Mouse (Mus musculus) kidney, postnatal 0 days (tissue): ENCODE data around the gene March9. TPM values are rescaled to one million over a fixed set of nuclear protein-coding genes. Genes with fewer than 3 reads are reported as not detected.
A peak's percentile ranks its signal among the peaks of the same experiment; 100 is the strongest.
"Not testable (repeated sequence)": the region's sequence is repeated elsewhere in the genome, so short reads cannot be mapped to it uniquely, and the experiment has no call there.

Experiments used
- ATAC-seq: fragments of 200-750 bp; cut with Nextera tagmentation; replicated peaks from 2 replicates; pipeline ENCODE4 v1.8.0; 2017; ENCODE audit warnings: low read depth, moderate number of reproducible peaks, moderate TSS enrichment, moderate library complexity; ENCODE audit not compliant: low FRiP score
- DNase-seq: peaks from one replicate; pipeline ENCODE4 v3.0.0-alpha.2; 2016; ENCODE audit warnings: low spot score
- H3K27ac ChIP-seq: fragments of 300-500 bp; sonication (generic); 2 replicates; pipeline ENCODE4 v1.5.1; 2014; ENCODE audit warnings: mild to moderate bottlenecking
- H3K27me3 ChIP-seq: fragments of 300-500 bp; sonication (generic); 2 replicates; pipeline ENCODE4 v1.6.1; 2014; ENCODE audit warnings: low read length, mixed read lengths; ENCODE audit not compliant: insufficient read depth
- H3K36me3 ChIP-seq: fragments of 300-500 bp; sonication (generic); 2 replicates; pipeline ENCODE4 v1.6.1; 2014; ENCODE audit warnings: low read length, mixed read lengths; ENCODE audit not compliant: insufficient read depth
- H3K4me1 ChIP-seq: fragments of 300-500 bp; sonication (generic); replicated peaks from 2 replicates; pipeline ENCODE4 v1.6.1; 2014; ENCODE audit warnings: antibody characterized with exemption, low read length, mixed read lengths; ENCODE audit not compliant: insufficient read depth
- H3K4me2 ChIP-seq: fragments of 300-500 bp; sonication (generic); 2 replicates; pipeline ENCODE4 v1.6.1; 2014; ENCODE audit warnings: mild to moderate bottlenecking, low read length, moderate library complexity, mixed read lengths
- H3K4me3 ChIP-seq: fragments of 300-500 bp; sonication (generic); replicated peaks from 2 replicates; pipeline ENCODE4 v1.5.1; 2014; ENCODE audit warnings: low read depth, low read length
- H3K9ac ChIP-seq: fragments of 300-500 bp; sonication (generic); 2 replicates; pipeline ENCODE4 v1.6.1; 2014; ENCODE audit warnings: low read depth, low read length
- H3K9me3 ChIP-seq: fragments of 300-500 bp; sonication (generic); replicated peaks from 2 replicates; pipeline ENCODE4 v1.6.1; 2016; ENCODE audit warnings: low read length, inconsistent platforms, mixed read lengths
- CTCF ChIP-seq: IDR thresholded peaks from 2 replicates; pipeline ENCODE4 v1.5.1; 2016; ENCODE audit warnings: antibody characterized with exemption, low read depth, mild to moderate bottlenecking, moderate library complexity
- WGBS: fragments of 180-500 bp; shearing (Covaris S2); extraction: QIAGEN DNeasy Blood & Tissue Kit; methylation state at CpG from one replicate; pipeline ENCODE4 v1.1.7; 2014; 5-methylcytosine and 5-hydroxymethylcytosine counted together
- polyA plus RNA-seq: library from polyadenylated mRNA; unstranded; fragments of >200 nt; fragmentation: Nextera tagmentation; extraction: Ambion mirVana; gene quantifications from 2 replicates; pipeline ENCODE4 v1.2.1, GENCODE M21; 2015

March9 gene
- polyA plus RNA-seq, 1 experiment from 2014 or later, result 1.9 TPM

DNA sequence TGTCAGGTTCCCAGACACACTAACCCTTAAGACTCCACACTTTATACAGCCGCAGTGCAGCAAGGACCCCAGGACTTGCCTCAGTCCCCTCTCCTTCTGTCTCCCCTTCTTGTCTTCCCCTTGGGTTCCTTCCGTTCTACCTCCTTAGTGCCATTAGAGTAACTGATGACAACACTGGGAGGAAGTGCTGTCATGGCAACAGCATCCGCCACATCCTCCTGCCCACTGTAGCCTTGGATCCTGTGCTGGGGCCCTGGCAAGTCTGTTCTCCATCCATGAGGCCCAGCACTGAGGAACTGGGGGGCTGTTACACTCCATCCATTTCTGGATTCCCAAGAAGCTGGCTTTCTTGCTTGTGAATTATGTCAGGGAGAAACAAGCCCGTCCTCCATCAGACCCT is 16.1 kb upstream of the March9 start:
- H3K27me3 ChIP-seq, result peaks cover 36% of the 10 kb centered on the region
- H3K9ac ChIP-seq, result no peak overlapping the region
- H3K4me3 ChIP-seq, result no peak overlapping the region
- no peak overlapping the region for H3K4me2 ChIP-seq
- H3K36me3 ChIP-seq, result no peaks in the 10 kb centered on the region
- H3K27ac ChIP-seq, result no peak overlapping the region
- no peak for TF ChIP-seq CTCF
- WGBS, result 31% methylated on average over 4 of the region's 4 CpGs
- ATAC-seq (no peak), DNase-seq (no peak)
- H3K9me3 ChIP-seq, result no peaks in the 10 kb centered on the region
- peaks cover 23% of the 10 kb centered on the region for H3K4me1 ChIP-seq

DNA sequence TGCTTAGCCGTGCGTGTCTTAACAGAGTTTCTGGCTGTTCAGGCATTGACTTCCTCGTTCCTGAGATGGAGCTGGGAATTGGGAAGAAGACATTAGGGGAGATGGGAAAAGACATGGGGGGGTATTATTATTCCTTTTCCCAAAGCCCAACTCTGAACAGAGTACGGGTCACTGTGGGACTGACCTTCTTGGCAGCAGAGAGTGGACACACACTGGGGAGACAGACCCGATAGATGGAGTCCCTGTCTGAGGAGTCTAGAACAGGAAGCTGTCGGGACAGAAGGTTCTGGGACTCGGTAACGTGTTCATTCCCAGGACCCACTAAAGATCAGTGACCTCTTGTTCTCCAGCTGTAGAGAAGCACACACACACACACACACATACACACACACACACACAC is 15.7 kb upstream of the March9 start:
- no peaks in the 10 kb centered on the region for H3K9me3 ChIP-seq
- H3K27ac ChIP-seq, result no peak overlapping the region
- peaks cover 32% of the 10 kb centered on the region for H3K27me3 ChIP-seq
- peaks cover 25% of the 10 kb centered on the region for H3K4me1 ChIP-seq
- ATAC-seq, result no peak
- no peak for TF ChIP-seq CTCF
- WGBS, result 53% methylated on average over 8 of the region's 8 CpGs
- no peaks in the 10 kb centered on the region for H3K36me3 ChIP-seq
- H3K4me3 ChIP-seq, result no peak overlapping the region
- DNase-seq, result no peak
- no peak overlapping the region for H3K4me2 ChIP-seq
- H3K9ac ChIP-seq, result no peak overlapping the region

DNA sequence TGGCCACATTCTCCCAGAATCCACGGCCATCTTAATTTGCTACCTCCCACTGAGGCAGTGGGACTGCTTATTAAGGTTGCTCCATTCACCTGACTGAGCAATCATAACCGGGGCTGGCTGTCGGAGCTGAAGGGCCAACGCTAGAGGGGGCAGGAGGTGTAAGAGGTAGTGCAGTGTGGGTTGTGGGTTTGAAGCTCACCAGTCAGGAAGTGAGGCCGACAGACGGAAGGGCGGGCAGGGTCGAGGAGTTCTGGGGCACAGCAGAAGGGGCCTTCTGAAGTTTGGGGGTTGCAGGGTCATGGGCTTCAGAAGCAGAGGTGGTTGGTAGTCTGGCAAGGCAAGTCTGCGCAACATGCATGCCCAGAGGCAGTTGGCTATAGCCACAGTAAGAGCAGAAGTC is 15.1 kb upstream of the March9 start, which contains the start of gene Agap2:
Gene Agap2 (plus strand): TSS at position 205 of the 400 bp plus-strand sequence.
- Histone ChIP-seq H3K27ac (no peak within 1 kb of the TSS), H3K27me3 (peaks cover 26% of the 10 kb centered on the region), H3K4me3 (no peak within 1 kb of the TSS), H3K36me3 (no peaks in the 10 kb centered on the region), H3K9me3 (no peaks in the 10 kb centered on the region), H3K4me2 (no peak within 1 kb of the TSS), H3K4me1 (peaks cover 24% of the 10 kb centered on the region), H3K9ac (no peak within 1 kb of the TSS)
- DNase-seq (no peak), ATAC-seq (no peak)
- WGBS, result 58% methylated on average over 9 of the region's 9 CpGs
- TF ChIP-seq CTCF, result no peak

DNA sequence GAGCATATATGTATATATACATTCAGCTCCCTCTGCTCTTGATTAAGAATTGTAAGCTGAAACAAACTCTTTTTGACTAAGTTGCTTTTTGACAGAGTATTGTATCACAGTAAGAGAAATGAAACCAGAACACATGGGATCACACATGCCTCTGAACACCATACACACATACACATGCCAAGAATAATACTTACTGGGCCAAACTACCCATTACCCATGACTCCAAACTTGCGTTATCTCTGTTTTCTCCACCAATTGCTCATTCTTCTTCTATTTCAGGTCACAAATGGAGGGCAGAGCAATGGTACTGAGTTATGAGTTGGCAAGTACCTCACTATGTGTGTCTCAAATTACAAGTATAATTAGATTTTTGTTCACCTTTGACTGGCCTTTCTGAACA is 14.0 kb upstream of the March9 start:
- H3K27me3 ChIP-seq, result peaks cover 15% of the 10 kb centered on the region
- peaks cover 14% of the 10 kb centered on the region; the same call in 1 of the 2 replicates for H3K4me1 ChIP-seq
- WGBS, result 81% methylated on average over 1 of the region's 1 CpGs
- DNase-seq (no peak), ATAC-seq (no peak)
- H3K9ac ChIP-seq, result no peak overlapping the region
- TF ChIP-seq CTCF, result no peak
- H3K9me3 ChIP-seq, result no peaks in the 10 kb centered on the region
- no peak overlapping the region for H3K4me3 ChIP-seq
- no peaks in the 10 kb centered on the region for H3K36me3 ChIP-seq
- no peak overlapping the region for H3K4me2 ChIP-seq
- no peak overlapping the region for H3K27ac ChIP-seq

DNA sequence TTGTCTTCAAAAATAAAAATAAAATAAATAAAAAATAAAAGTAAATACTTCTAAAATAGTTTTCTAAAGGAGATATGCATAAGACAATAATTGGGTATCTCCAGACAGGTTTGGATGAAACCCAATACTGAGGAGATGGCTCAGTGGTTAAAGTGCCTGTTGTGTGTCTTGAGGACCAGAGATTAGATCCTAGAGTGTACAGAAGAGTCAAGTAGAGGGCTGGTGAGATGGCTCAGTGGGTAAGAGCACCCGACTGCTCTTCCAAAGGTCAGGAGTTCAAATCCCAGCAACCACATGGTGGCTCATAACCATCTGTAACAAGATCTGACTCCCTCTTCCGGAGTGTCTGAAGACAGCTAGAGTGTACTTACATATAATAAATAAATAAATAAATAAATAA is 13.0 kb upstream of the March9 start:
- not testable (repeated sequence) for H3K4me2 ChIP-seq, H3K9ac ChIP-seq, H3K4me3 ChIP-seq, H3K36me3 ChIP-seq, H3K27me3 ChIP-seq, H3K9me3 ChIP-seq, DNase-seq, H3K27ac ChIP-seq, ATAC-seq
- H3K4me1 ChIP-seq, result peaks cover 16% of the 10 kb centered on the region; the same call in 1 of the 2 replicates
- 57% methylated on average over 2 of the region's 2 CpGs for WGBS

DNA sequence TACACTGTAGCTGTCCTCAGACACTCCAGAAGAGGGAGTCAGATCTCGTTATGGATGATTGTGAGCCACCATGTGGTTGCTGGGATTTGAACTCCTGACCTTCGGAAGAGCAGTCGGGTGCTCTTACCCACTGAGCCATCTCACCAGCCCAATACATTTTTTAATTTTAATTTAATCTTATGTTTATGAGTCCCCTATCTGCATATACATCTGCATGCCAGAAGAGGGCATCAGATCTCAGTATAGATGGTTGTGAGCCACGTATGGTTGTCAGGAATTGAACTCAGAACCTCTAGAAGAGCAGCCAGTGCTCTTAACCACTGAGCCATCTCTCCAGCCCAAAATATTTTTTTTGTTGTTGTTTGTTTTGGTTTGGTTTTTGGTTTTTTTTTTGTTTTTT is 12.3 kb upstream of the March9 start:
- not testable (repeated sequence) for H3K27ac ChIP-seq, H3K9ac ChIP-seq, H3K9me3 ChIP-seq, DNase-seq, ATAC-seq, H3K4me2 ChIP-seq, H3K27me3 ChIP-seq, H3K4me3 ChIP-seq
- Histone ChIP-seq H3K4me1 (peaks cover 16% of the 10 kb centered on the region; the same call in 1 of the 2 replicates), H3K36me3 (peaks cover 13% of the 10 kb centered on the region)
- 80% methylated on average over 4 of the region's 4 CpGs for WGBS

DNA sequence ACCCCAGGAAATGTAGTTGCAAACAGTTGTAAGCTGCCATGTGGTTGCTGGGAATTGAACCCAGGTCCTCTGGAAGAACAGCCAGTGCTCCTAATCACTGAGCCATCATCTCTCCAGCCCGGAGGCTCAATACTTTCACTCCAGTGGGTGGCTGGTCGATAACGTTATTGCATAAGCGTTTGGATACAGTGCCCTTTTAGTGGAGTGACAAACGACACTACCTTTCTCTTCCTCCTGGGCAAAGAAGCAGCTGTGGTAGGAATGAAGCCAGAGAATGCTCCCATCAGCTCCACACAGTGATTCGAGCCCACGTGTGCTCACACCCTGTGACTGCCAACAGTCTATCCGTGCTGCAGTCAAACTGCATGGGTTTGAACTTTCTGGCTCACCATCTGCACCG is 11.2 kb upstream of the March9 start:
- H3K9ac ChIP-seq, result no peak overlapping the region
- TF ChIP-seq CTCF, result no peak
- 72% methylated on average over 9 of the region's 9 CpGs for whole genome bisulfite sequencing
- ATAC-seq (no peak), DNase-seq (no peak)
- no peaks in the 10 kb centered on the region for H3K9me3 ChIP-seq
- H3K27me3 ChIP-seq, result no peaks in the 10 kb centered on the region
- peaks cover 16% of the 10 kb centered on the region; the same call in 1 of the 2 replicates for H3K4me1 ChIP-seq
- no peak overlapping the region for H3K27ac ChIP-seq
- H3K4me2 ChIP-seq, result peak overlapping the region; percentile 73
- H3K4me3 ChIP-seq, result no peak overlapping the region
- peaks cover 22% of the 10 kb centered on the region for H3K36me3 ChIP-seq
